Comparison of ENCODE assay signal across 26 mouse cellular contexts in genomic region chr2:132007475-132007819, GRCm38 (mm10). TPM values are rescaled to one million over a fixed set of nuclear protein-coding genes. Genes with fewer than 3 reads are reported as not detected.
DNase-seq lines count a peak whose midpoint lies in the region; ATAC-seq and TF ChIP-seq lines count a peak whose summit lies in the region.
"Had no signal": no experiment of that assay in that cellular context is flagged by ENCODE, and none has a peak within 500 bp of the region (broad histone marks: within the 10 kb centered on the region; RNA-seq: fewer than 3 reads in every experiment).

No protein-coding gene starts in this region.

- H3K9me3 ChIP-seq in limb, embryonic 13.5 days = no peaks in the 10 kb centered on the region
- no peaks in the 10 kb centered on the region for H3K9me3 ChIP-seq in hindbrain, embryonic 13.5 days
- H3K9me3 ChIP-seq: embryonic facial prominence, embryonic 12.5 days; heart, embryonic 13.5 days; hindbrain, embryonic 15.5 days; liver, embryonic 15.5 days; midbrain, embryonic 10.5 days; neural tube, embryonic 13.5 days; stomach, embryonic 15.5 days had no signal

- DNase-seq in gastrocnemius, adult 2 months = no peak
- no peak for DNase-seq in gastrocnemius, adult 8-10 months (ENCODE audit: low spot score in 2 of 2)
- no peak for DNase-seq in left cerebral cortex, adult 2 months (ENCODE audit: extremely low spot score in 1 of 2, low spot score in 2 of 2)
- DNase-seq in left cerebral cortex, adult 18-20 months (ENCODE audit: low spot score in 2 of 2) = no peak
- peak; percentile 44 for DNase-seq in NIH3T3 (ENCODE audit: low read depth)
- no peak for DNase-seq in urinary bladder, postnatal 36 days (ENCODE audit: low spot score in 2 of 2)
- DNase-seq: adrenal gland, postnatal 25 days; cerebellum, adult 18-20 months; heart, postnatal 36 days; kidney, postnatal 36 days; layer of hippocampus, adult 9-11 months; lung, postnatal 36 days; thymus, adult 18-20 months; thymus, postnatal 4 days had no signal

- H3K36me3 ChIP-seq in limb, embryonic 13.5 days = no peaks in the 10 kb centered on the region
- H3K36me3 ChIP-seq in hindbrain, embryonic 13.5 days = peaks cover 95% of the 10 kb centered on the region
- H3K36me3 ChIP-seq: embryonic facial prominence, embryonic 12.5 days; liver, embryonic 15.5 days had no signal

- H3K4me2 ChIP-seq in limb, embryonic 13.5 days (replicated peaks) = no peak overlapping the region
- no peak overlapping the region for H3K4me2 ChIP-seq in hindbrain, embryonic 13.5 days
- H3K4me2 ChIP-seq: embryonic facial prominence, embryonic 12.5 days; heart, embryonic 13.5 days; hindbrain, embryonic 15.5 days; liver, embryonic 15.5 days; neural tube, embryonic 13.5 days; stomach, embryonic 15.5 days had no signal

- H3K4me3 ChIP-seq in gastrocnemius, adult 2 months = no peak overlapping the region
- no peak overlapping the region for H3K4me3 ChIP-seq in left cerebral cortex, adult 2 months
- H3K4me3 ChIP-seq in limb, embryonic 13.5 days = no peak overlapping the region
- no peak overlapping the region for H3K4me3 ChIP-seq in hindbrain, embryonic 13.5 days
- H3K4me3 ChIP-seq: embryonic facial prominence, embryonic 12.5 days; heart, embryonic 13.5 days; hindbrain, embryonic 15.5 days; liver, embryonic 15.5 days; midbrain, embryonic 10.5 days; neural tube, embryonic 13.5 days; stomach, embryonic 15.5 days had no signal

- intact Hi-C loops in gastrocnemius, adult 2 months (cut with DNase I) = no loop called here
- intact Hi-C loops in left cerebral cortex, adult 2 months (cut with DNase I) = no loop called here

- 29% methylated on average over 6 of the region's 6 CpGs for WGBS in limb, embryonic 13.5 days
- WGBS in hindbrain, embryonic 13.5 days = 59% methylated on average over 6 of the region's 6 CpGs

- H3K4me1 ChIP-seq in limb, embryonic 13.5 days = peaks cover 57% of the 10 kb centered on the region
- H3K4me1 ChIP-seq in hindbrain, embryonic 13.5 days (replicated peaks) = no peaks in the 10 kb centered on the region
- H3K4me1 ChIP-seq: hindbrain, embryonic 15.5 days; liver, embryonic 15.5 days; neural tube, embryonic 13.5 days had no signal

- ATAC-seq in limb, embryonic 13.5 days (ENCODE audit: low FRiP score, low read depth) = no peak
- ATAC-seq in hindbrain, embryonic 13.5 days (ENCODE audit: low FRiP score) = no peak
- ATAC-seq: forebrain, embryonic 16.5 days had no signal

- peak overlapping the region; percentile 77 for H3K27ac ChIP-seq in gastrocnemius, adult 2 months
- H3K27ac ChIP-seq in left cerebral cortex, adult 2 months = peak overlapping the region; percentile 32; the same call in 1 of the 2 replicates
- peak overlapping the region; percentile 59 for H3K27ac ChIP-seq in limb, embryonic 13.5 days
- H3K27ac ChIP-seq in hindbrain, embryonic 13.5 days = no peak overlapping the region
- H3K27ac ChIP-seq: embryonic facial prominence, embryonic 12.5 days; hindbrain, embryonic 15.5 days; liver, embryonic 15.5 days; neural tube, embryonic 13.5 days; stomach, embryonic 15.5 days had no signal

- 0 out of 2 replicates have a peak, but pooled peaks cover 5% of the 10 kb centered on the region for H3K27me3 ChIP-seq in limb, embryonic 13.5 days
- H3K27me3 ChIP-seq in hindbrain, embryonic 13.5 days = no peaks in the 10 kb centered on the region
- H3K27me3 ChIP-seq: embryonic facial prominence, embryonic 12.5 days; heart, embryonic 13.5 days; hindbrain, embryonic 15.5 days; liver, embryonic 15.5 days; neural tube, embryonic 13.5 days; stomach, embryonic 15.5 days had no signal

- H3K9ac ChIP-seq in limb, embryonic 13.5 days = no peak overlapping the region
- no peak overlapping the region for H3K9ac ChIP-seq in hindbrain, embryonic 13.5 days
- H3K9ac ChIP-seq: embryonic facial prominence, embryonic 12.5 days; heart, embryonic 13.5 days; hindbrain, embryonic 15.5 days; liver, embryonic 15.5 days; neural tube, embryonic 13.5 days; stomach, embryonic 15.5 days had no signal

- no peak for TF ChIP-seq CTCF in gastrocnemius, adult 2 months (IDR thresholded peaks at IDR 0.05)
- no peak for TF ChIP-seq CTCF in left cerebral cortex, adult 2 months (IDR thresholded peaks at IDR 0.05)

RNA-seq across cellular contexts. Expression of gene Rassf2, which starts 22.6 kb away (rescaled TPM):
- total RNA-seq in gastrocnemius, adult 2 months (2021) = 1 to 10 TPM; 3.5 to 6.8 TPM
- total RNA-seq in gastrocnemius, adult 8-10 months (2022) = 1 to 10 TPM; 1.3 to 4.1 (median 2.4) TPM
- total RNA-seq in left cerebral cortex, adult 2 months (2021) = 10 to 100 TPM; 39.2 to 41.2 TPM
- total RNA-seq in left cerebral cortex, adult 18-20 months (2021) = 10 to 100 TPM; 42.8 to 47.5 TPM
- 7.0 and 9.5 TPM in 2 replicates for polyA plus RNA-seq in limb, embryonic 13.5 days (2015; fragmentation: Nextera tagmentation; extraction: Ambion mirVana)
- 29.6 and 30.6 TPM in 2 replicates for polyA plus RNA-seq in hindbrain, embryonic 13.5 days (2015; fragmentation: Nextera tagmentation; extraction: Ambion mirVana)

RNA-seq across cellular contexts. Expression of gene Prnd, which starts 56.8 kb away (rescaled TPM):
- under 1 TPM; 0.08 to 0.15 TPM for total RNA-seq in gastrocnemius, adult 2 months (2021)
- under 1 TPM in 2 of 4 experiments, not detected in 2; 0.10 to 0.40 TPM for total RNA-seq in gastrocnemius, adult 8-10 months (2022)
- total RNA-seq in left cerebral cortex, adult 2 months (2021) = under 1 TPM in 1 of 2 experiments, not detected in 1; 0.14 TPM
- total RNA-seq in left cerebral cortex, adult 18-20 months (2021) = not detected
- 36.8 and 42.1 TPM in 2 replicates for polyA plus RNA-seq in limb, embryonic 13.5 days (2015; fragmentation: Nextera tagmentation; extraction: Ambion mirVana)
- 11.8 and 13.3 TPM in 2 replicates for polyA plus RNA-seq in hindbrain, embryonic 13.5 days (2015; fragmentation: Nextera tagmentation; extraction: Ambion mirVana)
- total RNA-seq: adrenal gland, postnatal 25 days; MEL; monocyte, adult 5-6 weeks had no signal

Comparison
In these comparisons a context has a peak if more than half of its experiments do, and no peak if none do; other contexts are left out.
1. RNA of gene Rassf2, which starts 22.6 kb away (total RNA-seq): 42.8 to 47.5 TPM in left cerebral cortex, adult 18-20 months and 39.2 to 41.2 TPM in left cerebral cortex, adult 2 months; 3.5 to 6.8 TPM in gastrocnemius, adult 2 months and 1.3 to 4.1 TPM in gastrocnemius, adult 8-10 months; every median in the first group is over 4 times any median in the second.